Mouse (Mus musculus) neural tube, embryonic 10.5 days (tissue): ENCODE results near the gene Pabpc1l.

Source experiments
- DNase-seq: peaks from one replicate; pipeline ENCODE4 v3.0.0-alpha.2; 2017; ENCODE audit warnings: low spot score; ENCODE audit errors: extremely low spot score

The Pabpc1l gene

GRCm38 (mm10) chr2:164083609-164084341 is 58.5 kb downstream of the Pabpc1l start:
- no peak for DNase-seq

- no peak for DNase-seq
Measured at GRCm38 (mm10) chr2:164084342-164084700, 59.1 kb downstream of the Pabpc1l start.

DNA sequence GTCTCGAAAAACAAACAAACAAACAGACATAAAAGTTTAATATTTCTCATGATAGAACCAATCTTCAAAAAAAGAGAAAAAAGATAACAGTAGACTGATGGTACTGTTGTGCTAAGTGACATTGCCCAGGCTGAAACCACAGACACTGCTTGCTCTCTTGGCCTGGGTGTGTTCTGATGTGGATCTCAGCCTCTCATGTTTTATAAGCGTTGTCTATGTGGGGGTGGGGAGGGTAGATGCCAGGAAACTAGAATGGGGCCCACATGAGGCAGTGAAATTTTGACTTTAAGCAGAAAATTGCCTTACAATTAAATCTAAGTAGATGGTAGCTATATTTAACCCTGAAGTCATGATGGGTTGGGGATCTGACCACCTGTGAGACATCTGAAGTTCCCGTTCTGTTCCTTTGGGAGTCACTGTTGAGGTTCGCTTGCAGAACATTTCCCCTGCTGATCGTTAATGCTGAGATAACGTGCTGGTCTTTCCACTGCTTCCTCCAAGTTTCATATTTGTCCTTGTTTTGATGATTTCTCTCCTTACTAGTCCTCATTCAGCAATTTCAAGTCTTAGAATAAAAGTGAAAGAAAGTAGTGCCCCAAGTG is 62.3 kb downstream of the Pabpc1l start:
- DNase-seq: no peak

- DNase-seq: no peak
Measured at GRCm38 (mm10) chr2:164089508-164089907, 64.3 kb downstream of the Pabpc1l start.

- no peak for DNase-seq
Measured at GRCm38 (mm10) chr2:164094152-164094551, 68.9 kb downstream of the Pabpc1l start.

GRCm38 (mm10) chr2:164098603-164099250 is 73.5 kb downstream of the Pabpc1l start:
- no peak for DNase-seq
